Mouse (Mus musculus) neural tube, embryonic 11.5 days (tissue): Measurements from ENCODE around the gene Hnf1b. TPM values are rescaled to one million over a fixed set of nuclear protein-coding genes. Genes with fewer than 3 reads are reported as not detected.
A peak's percentile ranks its signal among the peaks of the same experiment; 100 is the strongest.

Experiments used
- ATAC-seq: fragments of 200-750 bp; cut with Nextera tagmentation; 2 replicates; pipeline ENCODE4 v1.8.0; 2017; ENCODE audit warnings: moderate number of reproducible peaks, mild to moderate bottlenecking, moderate TSS enrichment, moderate library complexity; ENCODE audit not compliant: insufficient read depth, low FRiP score, low TSS enrichment
- DNase-seq: peaks from one replicate; pipeline ENCODE4 v3.0.0-alpha.2; 2015; ENCODE audit warnings: low spot score
- H3K27ac ChIP-seq: fragments of 300-500 bp; sonication (generic); 2 replicates; pipeline ENCODE4 v1.5.1; 2014; ENCODE audit warnings: low read depth, mild to moderate bottlenecking, low read length
- H3K27me3 ChIP-seq: fragments of 300-500 bp; sonication (generic); 2 replicates; pipeline ENCODE4 v1.6.1; 2014; ENCODE audit warnings: mild to moderate bottlenecking, low read length, mixed read lengths; ENCODE audit not compliant: control insufficient read depth, insufficient read depth
- H3K36me3 ChIP-seq: fragments of 300-500 bp; sonication (generic); 2 replicates; pipeline ENCODE4 v1.6.1; 2014; ENCODE audit warnings: mild to moderate bottlenecking, low read length, moderate library complexity, mixed read lengths; ENCODE audit not compliant: control insufficient read depth, insufficient read depth
- H3K4me1 ChIP-seq: fragments of 300-500 bp; sonication (generic); 2 replicates; pipeline ENCODE4 v1.6.1; 2014; ENCODE audit warnings: low read length, mixed read lengths; ENCODE audit not compliant: control insufficient read depth, insufficient read depth
- H3K4me2 ChIP-seq: fragments of 300-500 bp; sonication (generic); 2 replicates; pipeline ENCODE4 v1.6.1; 2014; ENCODE audit warnings: low read depth, mild to moderate bottlenecking, moderate library complexity
- H3K4me3 ChIP-seq: fragments of 300-500 bp; sonication (generic); 2 replicates; pipeline ENCODE4 v1.5.1; 2014; ENCODE audit warnings: low read depth, low read length
- H3K9ac ChIP-seq: fragments of 300-500 bp; sonication (generic); 2 replicates; pipeline ENCODE4 v1.6.1; 2014; ENCODE audit warnings: mild to moderate bottlenecking, low read length
- H3K9me3 ChIP-seq: fragments of 300-500 bp; sonication (generic); 2 replicates; pipeline ENCODE4 v1.6.1; 2016; ENCODE audit warnings: low read length; ENCODE audit not compliant: control insufficient read depth
- WGBS: fragments of 180-500 bp; shearing (Covaris S2); extraction: QIAGEN DNeasy Blood & Tissue Kit; methylation state at CpG from one replicate; pipeline ENCODE4 v1.1.7; 2014; 5-methylcytosine and 5-hydroxymethylcytosine counted together
- polyA plus RNA-seq: library from polyadenylated mRNA; unstranded; fragments of >200 nt; fragmentation: Nextera tagmentation; extraction: Ambion mirVana; gene quantifications from 2 replicates; pipeline ENCODE4 v1.2.1, GENCODE M21; 2014

Hnf1b gene
- polyA plus RNA-seq, 1 experiment from 2014 or later: 0.28 TPM

DNA sequence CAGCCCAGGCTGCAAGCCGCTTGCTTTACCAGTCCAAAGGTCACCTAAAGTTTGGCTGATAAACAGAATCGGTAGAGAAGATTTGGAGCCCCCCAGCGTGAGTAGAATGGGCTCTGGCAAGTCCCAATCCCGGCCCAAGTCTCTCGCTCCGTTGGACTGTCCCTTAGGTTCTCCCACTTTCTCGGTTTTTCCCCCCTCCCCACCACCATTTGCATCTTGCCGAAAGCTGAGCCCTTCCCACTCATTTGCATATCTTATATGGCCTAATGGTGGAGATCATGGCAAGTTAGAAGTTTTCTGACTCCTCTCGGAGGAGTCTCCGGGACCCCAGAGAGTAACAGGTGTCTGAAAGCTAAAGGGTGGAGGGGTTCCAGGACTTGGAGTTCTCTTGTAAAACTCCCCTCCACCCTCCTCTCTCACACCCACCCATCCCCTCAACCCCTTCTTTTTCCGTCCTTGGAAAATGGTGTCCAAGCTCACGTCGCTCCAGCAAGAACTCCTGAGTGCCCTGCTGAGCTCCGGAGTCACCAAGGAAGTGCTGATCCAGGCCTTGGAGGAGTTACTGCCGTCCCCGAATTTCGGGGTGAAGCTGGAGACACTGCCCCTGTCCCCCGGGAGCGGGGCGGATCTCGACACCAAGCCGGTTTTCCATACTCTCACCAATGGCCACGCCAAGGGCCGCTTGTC, 866 bp downstream of the Hnf1b start:
- H3K4me2 ChIP-seq: peak overlapping the region; percentile 28; the same call in 1 of the 2 replicates

DNA sequence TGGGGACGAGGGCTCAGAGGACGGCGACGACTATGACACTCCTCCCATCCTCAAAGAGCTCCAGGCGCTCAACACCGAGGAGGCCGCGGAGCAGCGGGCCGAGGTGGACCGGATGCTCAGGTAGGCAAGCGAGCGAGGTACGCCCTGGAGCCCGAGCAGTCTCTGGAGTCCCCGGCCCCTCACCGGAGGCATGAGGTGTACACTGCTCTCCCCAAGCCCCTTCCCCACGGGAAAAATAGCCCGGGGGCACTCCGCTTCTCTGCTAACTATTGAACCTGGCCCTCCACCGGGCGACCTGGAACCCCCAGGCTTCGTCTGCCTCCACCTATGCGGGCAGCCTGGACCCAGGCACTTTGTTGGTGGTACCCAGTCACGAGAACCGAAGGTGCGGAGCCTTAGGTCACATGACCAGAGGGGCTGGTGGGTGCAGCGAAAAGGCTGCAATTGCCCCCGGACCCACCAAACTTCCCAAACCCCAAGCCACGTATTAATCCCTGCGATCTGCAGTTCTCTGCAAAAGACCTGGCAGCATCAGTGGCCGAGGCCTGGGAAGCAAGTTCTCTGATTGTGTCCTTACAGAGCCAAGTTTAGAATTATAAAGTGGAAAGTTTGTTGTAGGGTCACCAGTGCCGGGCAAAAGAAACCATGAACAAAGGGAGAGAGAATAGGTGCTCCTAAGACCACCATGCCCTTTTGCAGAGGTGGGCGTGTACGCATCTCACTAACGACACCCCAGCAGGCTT, 1.6 kb downstream of the Hnf1b start:
- DNase-seq (peak; percentile 22), ATAC-seq (no peak)
- Histone ChIP-seq H3K27me3 (peaks cover 68% of the 10 kb centered on the region), H3K4me3 (peak overlapping the region; percentile 17), H3K27ac (no peak overlapping the region), H3K4me2 (peak overlapping the region; percentile 28), H3K36me3 (no peaks in the 10 kb centered on the region), H3K9ac (no peak overlapping the region), H3K9me3 (no peaks in the 10 kb centered on the region), H3K4me1 (0 out of 2 replicates have a peak, but pooled peaks cover 3% of the 10 kb centered on the region)
- WGBS: under 1% methylated on average over 36 of the region's 36 CpGs

More for the DNA sequence above, 866 bp downstream of the Hnf1b start:
- Histone ChIP-seq H3K9me3 (no peaks in the 10 kb centered on the region), H3K27ac (no peak overlapping the region), H3K27me3 (peaks cover 61% of the 10 kb centered on the region), H3K4me3 (0 out of 2 replicates have a peak overlapping the region, but pooled peaks have one; percentile 17), H3K4me1 (0 out of 2 replicates have a peak, but pooled peaks cover 3% of the 10 kb centered on the region), H3K36me3 (no peaks in the 10 kb centered on the region), H3K9ac (no peak overlapping the region)
- under 1% methylated on average over 24 of the region's 24 CpGs for WGBS
- ATAC-seq (no peak), DNase-seq (peak; percentile 29)

DNA sequence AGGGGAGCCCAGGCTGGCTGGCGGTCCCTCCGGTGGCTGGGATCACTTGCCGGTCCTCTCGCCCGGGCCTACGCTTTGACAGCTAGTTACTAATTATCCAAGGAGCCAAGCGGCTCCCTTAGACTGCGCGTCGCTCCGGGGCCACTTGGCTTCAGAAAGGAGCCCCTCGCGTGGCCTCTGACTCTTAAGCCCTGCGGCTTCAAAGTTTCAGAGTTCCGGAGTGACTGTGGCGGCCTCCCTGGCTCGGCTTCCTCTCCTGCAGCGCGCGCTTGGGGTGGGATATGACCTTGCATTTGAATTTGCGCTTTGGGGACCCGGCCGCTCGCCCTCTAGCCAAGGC, 2.1 kb downstream of the Hnf1b start:
- no peak overlapping the region; the same call in 1 of the 2 replicates for H3K4me2 ChIP-seq
- H3K9ac ChIP-seq: no peak overlapping the region
- DNase-seq: peak; percentile 52
- no peaks in the 10 kb centered on the region for H3K9me3 ChIP-seq
- ATAC-seq: no peak
- peaks cover 70% of the 10 kb centered on the region for H3K27me3 ChIP-seq
- WGBS: under 1% methylated on average over 24 of the region's 24 CpGs
- H3K4me1 ChIP-seq: 0 out of 2 replicates have a peak, but pooled peaks cover 3% of the 10 kb centered on the region
- H3K27ac ChIP-seq: no peak overlapping the region
- peak overlapping the region; percentile 11; the same call in 1 of the 2 replicates for H3K4me3 ChIP-seq
- H3K36me3 ChIP-seq: no peaks in the 10 kb centered on the region

DNA sequence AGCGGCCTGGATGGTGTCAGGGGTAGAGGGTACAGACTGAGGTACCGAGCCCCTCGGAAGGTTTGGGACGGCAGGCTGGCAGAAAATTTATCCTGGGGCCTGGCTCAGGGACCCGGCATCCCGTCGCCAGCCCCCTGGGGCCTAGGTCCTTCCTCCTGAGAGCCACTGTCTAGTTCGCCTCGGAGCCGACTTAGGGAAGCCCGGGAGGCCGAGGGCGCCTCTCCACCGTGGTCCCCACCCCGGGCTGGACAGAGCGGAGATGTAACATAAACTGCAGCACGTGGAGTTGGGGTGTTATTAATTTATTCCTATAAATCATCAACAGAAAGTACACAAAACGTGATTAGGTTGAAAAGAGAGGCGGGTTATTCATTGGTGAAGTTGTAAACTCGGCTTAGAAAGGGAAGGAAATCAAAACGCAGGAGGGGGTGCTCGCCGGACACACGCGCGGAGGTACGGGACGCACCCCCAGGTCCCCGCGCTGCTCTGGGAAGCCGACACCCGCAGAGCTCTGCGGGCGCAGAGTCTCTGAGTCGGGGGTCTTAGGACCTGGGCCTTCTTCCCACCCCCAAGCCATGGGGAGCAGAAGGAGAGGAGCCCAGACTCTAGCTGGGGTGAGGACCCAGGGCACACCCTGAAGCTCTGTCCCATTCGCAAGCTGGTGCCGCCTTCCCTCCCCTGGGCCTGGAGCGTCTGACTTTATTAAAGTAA, 2.8 kb downstream of the Hnf1b start:
- H3K4me3 ChIP-seq: no peak overlapping the region
- peak; percentile 46 for DNase-seq
- no peaks in the 10 kb centered on the region for H3K36me3 ChIP-seq
- H3K4me2 ChIP-seq: no peak overlapping the region
- 0 out of 2 replicates have a peak, but pooled peaks cover 3% of the 10 kb centered on the region for H3K4me1 ChIP-seq
- no peak for ATAC-seq
- no peak overlapping the region for H3K27ac ChIP-seq
- no peaks in the 10 kb centered on the region for H3K9me3 ChIP-seq
- under 1% methylated on average over 38 of the region's 38 CpGs for WGBS
- H3K9ac ChIP-seq: no peak overlapping the region
- H3K27me3 ChIP-seq: peaks cover 70% of the 10 kb centered on the region

DNA sequence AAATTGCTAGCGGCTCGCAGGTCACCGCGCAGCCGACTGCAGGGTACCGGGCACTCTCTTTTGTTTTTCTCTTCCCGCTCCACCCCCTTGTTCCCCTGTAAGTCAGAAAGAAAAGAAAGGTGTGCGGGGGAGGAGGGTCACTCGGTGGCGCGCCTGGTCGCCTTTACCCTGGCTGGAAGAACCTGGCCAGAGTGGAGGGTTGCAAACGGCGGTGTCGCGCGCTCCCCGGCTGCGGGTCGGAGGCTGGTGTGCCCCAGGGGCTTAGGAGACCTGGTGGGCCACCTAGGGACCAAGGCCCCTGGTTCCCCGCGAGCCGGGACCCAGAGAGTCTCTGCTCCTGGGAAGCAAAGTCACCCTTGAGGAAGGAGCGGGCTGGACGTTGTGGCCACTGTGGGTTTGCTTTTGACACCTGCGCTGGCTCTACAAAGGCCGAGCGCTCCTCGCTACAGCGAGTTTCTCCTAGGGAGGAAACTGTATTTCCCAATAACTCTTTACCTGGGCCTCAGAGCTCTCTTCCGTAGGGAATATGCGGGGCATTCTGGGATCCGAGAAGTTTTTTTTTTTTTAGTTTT, 3.4 kb downstream of the Hnf1b start:
- peaks cover 70% of the 10 kb centered on the region for H3K27me3 ChIP-seq
- H3K27ac ChIP-seq: no peak overlapping the region
- no peak for ATAC-seq
- peak overlapping the region; percentile 4; the same call in 1 of the 2 replicates for H3K4me3 ChIP-seq
- DNase-seq: peak; percentile 48
- 0 out of 2 replicates have a peak, but pooled peaks cover 3% of the 10 kb centered on the region for H3K4me1 ChIP-seq
- H3K9ac ChIP-seq: no peak overlapping the region
- H3K9me3 ChIP-seq: no peaks in the 10 kb centered on the region
- peak overlapping the region; percentile 19 for H3K4me2 ChIP-seq
- under 1% methylated on average over 33 of the region's 33 CpGs for WGBS
- no peaks in the 10 kb centered on the region for H3K36me3 ChIP-seq

DNA sequence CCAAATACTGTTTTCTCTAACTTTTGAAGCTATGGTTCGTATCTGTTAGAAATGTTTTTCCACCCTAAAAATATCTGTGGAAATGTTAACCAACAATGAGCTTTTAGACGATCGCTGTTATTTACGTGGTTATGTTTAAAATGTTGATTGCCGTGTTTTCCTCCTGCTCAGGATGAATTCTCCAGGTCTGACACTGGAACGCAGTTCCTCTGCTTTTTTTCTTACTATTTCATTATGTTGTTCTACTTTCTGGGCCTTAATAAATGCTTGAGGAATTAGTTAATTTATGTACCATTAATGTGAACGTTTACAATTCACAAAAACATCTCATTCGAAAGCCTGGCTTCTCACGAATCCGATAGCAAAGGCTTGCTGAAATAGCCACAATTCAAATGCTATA, 4.2 kb downstream of the Hnf1b start:
- Histone ChIP-seq H3K4me1 (0 out of 2 replicates have a peak, but pooled peaks cover 3% of the 10 kb centered on the region), H3K36me3 (no peaks in the 10 kb centered on the region), H3K9me3 (no peaks in the 10 kb centered on the region), H3K27ac (no peak overlapping the region), H3K4me3 (no peak overlapping the region), H3K4me2 (no peak overlapping the region), H3K9ac (no peak overlapping the region), H3K27me3 (peaks cover 67% of the 10 kb centered on the region)
- whole genome bisulfite sequencing: 6% methylated on average over 10 of the region's 10 CpGs
- DNase-seq (no peak), ATAC-seq (no peak)

DNA sequence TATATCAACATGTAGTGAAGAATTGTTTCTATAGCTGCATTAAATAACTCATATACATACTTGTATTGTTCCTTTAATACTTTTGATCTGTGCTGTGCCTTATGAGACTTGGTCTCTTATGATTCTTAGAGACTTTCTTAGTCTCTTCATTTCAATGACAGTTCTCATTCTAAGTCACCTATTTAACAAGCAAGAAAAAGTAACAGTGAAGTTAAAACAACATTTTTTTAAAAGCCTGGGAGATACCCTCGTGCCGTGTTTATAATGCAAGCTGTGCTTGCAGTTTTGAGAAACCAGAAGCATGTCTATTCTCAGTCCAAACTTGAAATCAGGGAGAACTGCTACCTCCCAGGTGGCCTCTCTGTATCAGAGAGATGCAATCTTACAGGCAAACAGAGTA, 4.8 kb downstream of the Hnf1b start:
- H3K27ac ChIP-seq: no peak overlapping the region
- ATAC-seq (no peak), DNase-seq (no peak)
- no peak overlapping the region for H3K4me3 ChIP-seq
- 0 out of 2 replicates have a peak, but pooled peaks cover 3% of the 10 kb centered on the region for H3K4me1 ChIP-seq
- no peaks in the 10 kb centered on the region for H3K9me3 ChIP-seq
- H3K4me2 ChIP-seq: no peak overlapping the region
- H3K27me3 ChIP-seq: peaks cover 61% of the 10 kb centered on the region
- 12% methylated on average over 2 of the region's 2 CpGs for WGBS
- H3K9ac ChIP-seq: no peak overlapping the region
- H3K36me3 ChIP-seq: no peaks in the 10 kb centered on the region

DNA sequence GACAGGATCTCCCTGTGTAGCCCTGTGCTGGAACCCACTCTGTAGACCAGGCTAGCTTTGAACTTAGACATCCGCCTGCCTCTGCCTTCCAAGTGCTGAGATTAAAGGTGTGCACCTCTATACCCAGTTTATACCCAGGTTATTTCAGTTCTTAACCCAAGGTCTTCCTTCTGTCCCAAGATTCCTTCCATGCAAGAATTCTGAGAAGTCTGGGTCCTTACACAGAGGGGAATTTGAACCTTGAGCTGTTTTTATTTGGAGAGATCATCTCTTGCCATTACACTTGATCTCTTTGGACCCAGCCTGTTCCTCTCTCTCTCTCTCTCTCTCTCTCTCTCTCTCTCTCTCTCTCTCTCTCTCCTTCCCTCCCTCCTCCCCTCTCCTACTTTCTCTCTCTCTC, 7.4 kb downstream of the Hnf1b start:
- peaks cover 37% of the 10 kb centered on the region for H3K27me3 ChIP-seq
- H3K36me3 ChIP-seq: no peaks in the 10 kb centered on the region
- H3K9me3 ChIP-seq: no peaks in the 10 kb centered on the region
- ATAC-seq: no peak
- H3K27ac ChIP-seq: no peak overlapping the region
- DNase-seq: no peak
- H3K4me3 ChIP-seq: no peak overlapping the region
- 95% methylated on average over 1 of the region's 1 CpGs for WGBS
- H3K4me2 ChIP-seq: no peak overlapping the region
- H3K4me1 ChIP-seq: no peaks in the 10 kb centered on the region
- H3K9ac ChIP-seq: no peak overlapping the region
